Mouse (Mus musculus): ENCODE results near the gene Lingo3.

GRCm38 (mm10) chr10:80854913-80855748 is 11.3 kb upstream of the Lingo3 start, which contains the start of the genes Lsm7 and Sppl2b:
- TF ChIP-seq POLR2A (IDR thresholded peaks at IDR 0.05; ENCODE audit: low read depth, low read length), result peak; percentile 67
- no peak for TF ChIP-seq CTCF (IDR thresholded peaks at IDR 0.05; ENCODE audit: extremely low read depth, insufficient read length, insufficient replicate concordance, low read depth, low read length)

All from small intestine, adult 2 months (tissue).